Mouse (Mus musculus) hindbrain, embryonic 10.5 days (tissue): ENCODE data around the gene Irf5. TPM values are rescaled to one million over a fixed set of nuclear protein-coding genes. Genes with fewer than 3 reads are reported as not detected.

Experiments used
- DNase-seq: peaks from one replicate; pipeline ENCODE4 v3.0.0-alpha.2; 2017; ENCODE audit warnings: low spot score
- H3K27ac ChIP-seq: fragments of 300-500 bp; sonication (generic); 2 replicates; pipeline ENCODE4 v1.5.1; 2016; ENCODE audit warnings: mild to moderate bottlenecking, moderate library complexity
- H3K27me3 ChIP-seq: fragments of 300-500 bp; sonication (generic); 2 replicates; pipeline ENCODE4 v1.6.1; 2016; ENCODE audit warnings: mild to moderate bottlenecking; ENCODE audit not compliant: poor library complexity, insufficient read depth, severe bottlenecking
- H3K36me3 ChIP-seq: fragments of 300-500 bp; sonication (generic); 2 replicates; pipeline ENCODE4 v1.6.1; 2016; ENCODE audit warnings: mild to moderate bottlenecking, moderate library complexity
- H3K4me1 ChIP-seq: fragments of 300-500 bp; sonication (generic); replicated peaks from 2 replicates; pipeline ENCODE4 v1.6.1; 2016; ENCODE audit warnings: mild to moderate bottlenecking
- H3K4me3 ChIP-seq: fragments of 300-500 bp; sonication (generic); 2 replicates; pipeline ENCODE4 v1.5.1; 2016; ENCODE audit warnings: mild to moderate bottlenecking, moderate library complexity
- H3K9me3 ChIP-seq: fragments of 300-500 bp; sonication (generic); 2 replicates; pipeline ENCODE4 v1.6.1; 2016; ENCODE audit warnings: mild to moderate bottlenecking, moderate library complexity
- WGBS: fragments of 180-500 bp; shearing (Covaris S2); methylation state at CpG from one replicate; pipeline ENCODE4 v1.1.7; 2016; 5-methylcytosine and 5-hydroxymethylcytosine counted together
- polyA plus RNA-seq: library from polyadenylated mRNA; unstranded; fragments of >200 nt; fragmentation: Nextera tagmentation; extraction: Ambion mirVana; gene quantifications from 2 replicates; pipeline ENCODE4 v1.2.1, GENCODE M21; 2016

Irf5 gene
- polyA plus RNA-seq, 1 experiment from 2014 or later = 3.1 TPM

GRCm38 (mm10) chr6:29507447-29508309 is 18.7 kb upstream of the Irf5 start, which contains the start of gene Kcp:
Gene Kcp, minus strand, starts transcription at chr6:29507952.
- H3K4me3 ChIP-seq = peak within 1 kb of the TSS; percentile 59
- peak; percentile 60 for DNase-seq
- H3K36me3 ChIP-seq = no peaks in the 10 kb centered on the region
- peaks cover 82% of the 10 kb centered on the region for H3K27me3 ChIP-seq
- peak within 1 kb of the TSS; percentile 85 for H3K27ac ChIP-seq
- H3K9me3 ChIP-seq = no peaks in the 10 kb centered on the region
- H3K4me1 ChIP-seq = peaks cover 37% of the 10 kb centered on the region
- 1% methylated on average over 47 of the region's 47 CpGs for WGBS

GRCm38 (mm10) chr6:29509086-29509485 is 17.3 kb upstream of the Irf5 start:
- no peaks in the 10 kb centered on the region for H3K9me3 ChIP-seq
- peaks cover 75% of the 10 kb centered on the region for H3K27me3 ChIP-seq
- no peak overlapping the region for H3K4me3 ChIP-seq
- 43% methylated on average over 2 of the region's 2 CpGs for WGBS
- H3K36me3 ChIP-seq = no peaks in the 10 kb centered on the region
- H3K27ac ChIP-seq = 0 out of 2 replicates have a peak overlapping the region, but pooled peaks have one; percentile 3
- peaks cover 51% of the 10 kb centered on the region for H3K4me1 ChIP-seq
- DNase-seq = no peak

GRCm38 (mm10) chr6:29513284-29513683 is 13.1 kb upstream of the Irf5 start:
- H3K27ac ChIP-seq = peak overlapping the region; percentile 83
- H3K27me3 ChIP-seq = peaks cover 75% of the 10 kb centered on the region
- H3K4me3 ChIP-seq = peak overlapping the region; percentile 40
- H3K36me3 ChIP-seq = no peaks in the 10 kb centered on the region
- under 1% methylated on average over 11 of the region's 11 CpGs for WGBS
- peaks cover 31% of the 10 kb centered on the region for H3K4me1 ChIP-seq
- H3K9me3 ChIP-seq = no peaks in the 10 kb centered on the region
- DNase-seq = peak; percentile 83

DNA sequence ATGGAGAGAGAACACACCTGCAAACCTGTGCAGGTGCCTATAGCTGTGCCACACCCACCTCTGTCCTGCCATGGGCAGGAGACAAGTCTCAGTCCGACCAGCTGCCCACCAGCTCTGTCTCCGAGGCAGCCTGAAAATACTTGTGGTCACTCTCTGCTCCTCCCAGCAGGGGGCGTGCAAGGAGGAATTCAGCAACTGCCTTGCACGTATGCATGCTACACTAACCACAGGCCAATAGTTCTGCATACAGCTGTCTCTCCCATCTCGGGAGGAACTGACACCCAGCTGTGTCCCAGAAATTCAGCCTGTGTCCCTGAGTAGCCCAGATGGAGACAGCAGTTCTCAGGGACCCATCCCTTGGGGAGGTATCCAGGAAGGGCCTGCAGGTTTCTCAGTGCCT is 9.3 kb upstream of the Irf5 start:
- DNase-seq = peak; percentile 79
- Histone ChIP-seq H3K9me3 (no peaks in the 10 kb centered on the region), H3K27me3 (peaks cover 54% of the 10 kb centered on the region), H3K36me3 (no peaks in the 10 kb centered on the region), H3K27ac (no peak overlapping the region), H3K4me3 (no peak overlapping the region), H3K4me1 (peaks cover 21% of the 10 kb centered on the region)
- 12% methylated on average over 5 of the region's 5 CpGs for WGBS

DNA sequence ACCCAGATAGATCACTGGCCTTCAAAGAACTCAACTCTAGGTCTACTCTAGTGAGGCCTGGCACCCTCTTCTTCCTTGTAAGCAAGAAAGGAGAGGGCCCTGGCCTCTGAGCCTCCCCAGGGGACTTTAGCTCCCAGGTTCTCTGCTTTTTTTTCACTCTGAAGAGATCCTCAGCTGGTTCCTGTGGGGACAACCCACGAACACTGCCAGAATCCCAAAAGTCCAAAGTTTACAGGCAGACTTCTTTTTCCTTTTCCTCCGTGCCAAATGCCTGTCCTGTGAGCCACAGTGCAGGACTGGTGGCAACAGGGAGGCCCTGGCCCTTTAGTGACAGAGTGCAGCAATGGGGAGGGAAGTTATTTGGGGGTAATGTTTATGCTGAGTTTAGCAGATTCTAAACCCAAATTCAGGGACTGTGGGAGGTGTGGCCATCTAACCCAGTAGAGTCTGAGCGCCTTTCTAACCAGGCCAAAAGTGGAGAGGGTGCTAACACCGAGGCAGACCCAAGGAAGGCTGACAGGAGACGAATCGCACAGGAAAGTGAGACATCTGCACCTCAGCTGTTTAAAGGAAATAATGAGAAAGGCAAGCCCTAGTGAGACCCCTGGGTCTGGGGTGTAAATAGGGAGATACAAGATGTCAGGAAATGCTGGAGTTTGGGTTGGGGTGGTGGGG is 3.7 kb upstream of the Irf5 start:
- peaks cover 4% of the 10 kb centered on the region; the same call in 1 of the 2 replicates for H3K9me3 ChIP-seq
- H3K4me3 ChIP-seq = no peak overlapping the region
- 71% methylated on average over 6 of the region's 6 CpGs for WGBS
- no peak for DNase-seq
- H3K36me3 ChIP-seq = no peaks in the 10 kb centered on the region
- H3K27ac ChIP-seq = peak overlapping the region; percentile 16; the same call in 1 of the 2 replicates
- peaks cover 76% of the 10 kb centered on the region for H3K27me3 ChIP-seq
- H3K4me1 ChIP-seq = peaks cover 22% of the 10 kb centered on the region

DNA sequence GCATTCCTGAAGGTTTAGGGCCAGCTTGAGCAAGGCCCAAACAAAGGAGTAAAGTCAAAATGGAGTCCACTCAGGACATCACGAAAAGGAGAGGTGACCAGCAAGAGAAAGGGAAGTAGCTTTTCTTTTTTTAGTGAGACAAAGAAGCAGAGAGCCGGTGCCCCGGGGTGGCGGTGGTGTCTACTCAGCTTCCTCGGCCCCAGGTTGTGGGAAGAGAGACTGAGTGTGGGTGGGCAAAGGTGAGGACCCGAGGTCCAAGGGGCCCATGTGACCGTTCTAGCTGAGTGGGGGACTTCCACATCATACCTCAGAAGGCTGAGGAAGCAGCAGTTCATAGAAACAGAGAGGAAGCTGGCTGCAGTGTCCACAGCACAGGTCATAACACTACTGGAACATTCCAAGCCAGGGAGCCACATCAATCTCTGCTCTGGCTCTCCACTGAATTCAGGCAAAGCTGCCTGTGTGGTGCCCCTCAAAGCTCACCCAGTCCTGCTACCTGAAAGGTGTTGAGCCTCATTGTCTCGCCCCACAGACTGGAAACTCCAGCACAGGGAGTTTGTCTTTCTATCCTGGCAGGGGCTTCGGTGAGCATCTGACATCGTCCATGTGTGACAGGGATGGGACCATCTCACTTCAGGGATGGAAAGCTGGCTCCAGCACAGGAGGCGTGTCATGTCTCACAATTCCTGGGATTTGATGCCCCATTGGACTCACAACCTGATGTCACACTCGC is 3.0 kb upstream of the Irf5 start:
- Histone ChIP-seq H3K36me3 (no peaks in the 10 kb centered on the region), H3K27me3 (peaks cover 76% of the 10 kb centered on the region), H3K4me3 (no peak overlapping the region), H3K9me3 (peaks cover 4% of the 10 kb centered on the region; the same call in 1 of the 2 replicates), H3K27ac (no peak overlapping the region; the same call in 1 of the 2 replicates), H3K4me1 (peaks cover 28% of the 10 kb centered on the region)
- DNase-seq = no peak
- WGBS = 77% methylated on average over 12 of the region's 12 CpGs

- no peaks in the 10 kb centered on the region for H3K36me3 ChIP-seq
- H3K27me3 ChIP-seq = peaks cover 81% of the 10 kb centered on the region
- peaks cover 34% of the 10 kb centered on the region for H3K4me1 ChIP-seq
- H3K27ac ChIP-seq = no peak overlapping the region
- H3K9me3 ChIP-seq = peaks cover 4% of the 10 kb centered on the region; the same call in 1 of the 2 replicates
- 75% methylated on average over 6 of the region's 6 CpGs for WGBS
- no peak overlapping the region for H3K4me3 ChIP-seq
- DNase-seq = no peak
Measured at GRCm38 (mm10) chr6:29524034-29524489, 2.4 kb upstream of the Irf5 start.

DNA sequence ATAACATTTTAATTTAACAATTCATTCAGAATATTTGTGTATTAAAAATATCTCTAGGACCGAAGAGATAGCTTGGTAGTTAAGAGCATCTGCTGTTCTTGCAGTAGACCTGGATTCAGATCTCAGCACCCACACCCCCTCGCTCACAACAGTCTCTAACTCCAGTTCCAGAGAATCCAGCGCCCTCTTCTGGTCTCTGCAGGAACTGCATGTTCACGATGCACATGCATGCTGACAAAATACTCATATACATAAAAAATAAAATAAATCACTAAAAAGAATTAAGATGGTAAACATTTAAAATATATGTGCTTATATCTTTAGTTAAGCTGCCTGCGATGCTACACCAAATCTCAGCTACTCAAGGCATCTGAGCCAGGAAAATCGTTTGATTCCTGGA is 1.2 kb upstream of the Irf5 start:
- peaks cover 93% of the 10 kb centered on the region for H3K27me3 ChIP-seq
- peaks cover 40% of the 10 kb centered on the region for H3K4me1 ChIP-seq
- H3K4me3 ChIP-seq = no peak overlapping the region
- no peaks in the 10 kb centered on the region for H3K36me3 ChIP-seq
- peaks cover 4% of the 10 kb centered on the region; the same call in 1 of the 2 replicates for H3K9me3 ChIP-seq
- 63% methylated on average over 6 of the region's 6 CpGs for WGBS
- H3K27ac ChIP-seq = no peak overlapping the region
- DNase-seq = no peak

GRCm38 (mm10) chr6:29527361-29528164 is 1.1 kb downstream of the Irf5 start:
- DNase-seq = no peak
- H3K9me3 ChIP-seq = peaks cover 4% of the 10 kb centered on the region; the same call in 1 of the 2 replicates
- no peak overlapping the region for H3K27ac ChIP-seq
- H3K4me1 ChIP-seq = peaks cover 40% of the 10 kb centered on the region
- H3K27me3 ChIP-seq = peaks cover 90% of the 10 kb centered on the region
- H3K36me3 ChIP-seq = no peaks in the 10 kb centered on the region
- 5% methylated on average over 34 of the region's 34 CpGs for WGBS
- H3K4me3 ChIP-seq = peak overlapping the region; percentile 69

DNA sequence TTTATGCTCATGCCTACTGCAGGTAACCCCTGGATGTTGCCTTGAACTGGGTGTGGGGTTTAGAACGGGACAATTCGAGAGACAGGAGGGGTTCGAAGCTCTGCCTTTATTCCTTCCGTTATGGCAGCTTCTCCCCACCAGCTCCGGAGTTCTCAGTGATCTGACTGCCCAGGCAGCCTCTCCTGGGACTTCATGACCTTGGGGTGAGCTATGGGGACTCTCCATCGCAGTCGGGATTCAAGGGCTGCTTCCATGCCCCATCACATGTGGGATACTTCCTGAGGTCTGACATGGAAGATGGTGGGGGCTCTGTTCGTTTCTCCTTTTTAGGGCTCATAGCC is 1.7 kb downstream of the Irf5 start:
- Histone ChIP-seq H3K36me3 (no peaks in the 10 kb centered on the region), H3K27me3 (peaks cover 85% of the 10 kb centered on the region), H3K27ac (no peak overlapping the region), H3K4me1 (peaks cover 40% of the 10 kb centered on the region), H3K4me3 (peak overlapping the region; percentile 69), H3K9me3 (peaks cover 4% of the 10 kb centered on the region; the same call in 1 of the 2 replicates)
- WGBS = 18% methylated on average over 8 of the region's 8 CpGs
- no peak for DNase-seq

DNA sequence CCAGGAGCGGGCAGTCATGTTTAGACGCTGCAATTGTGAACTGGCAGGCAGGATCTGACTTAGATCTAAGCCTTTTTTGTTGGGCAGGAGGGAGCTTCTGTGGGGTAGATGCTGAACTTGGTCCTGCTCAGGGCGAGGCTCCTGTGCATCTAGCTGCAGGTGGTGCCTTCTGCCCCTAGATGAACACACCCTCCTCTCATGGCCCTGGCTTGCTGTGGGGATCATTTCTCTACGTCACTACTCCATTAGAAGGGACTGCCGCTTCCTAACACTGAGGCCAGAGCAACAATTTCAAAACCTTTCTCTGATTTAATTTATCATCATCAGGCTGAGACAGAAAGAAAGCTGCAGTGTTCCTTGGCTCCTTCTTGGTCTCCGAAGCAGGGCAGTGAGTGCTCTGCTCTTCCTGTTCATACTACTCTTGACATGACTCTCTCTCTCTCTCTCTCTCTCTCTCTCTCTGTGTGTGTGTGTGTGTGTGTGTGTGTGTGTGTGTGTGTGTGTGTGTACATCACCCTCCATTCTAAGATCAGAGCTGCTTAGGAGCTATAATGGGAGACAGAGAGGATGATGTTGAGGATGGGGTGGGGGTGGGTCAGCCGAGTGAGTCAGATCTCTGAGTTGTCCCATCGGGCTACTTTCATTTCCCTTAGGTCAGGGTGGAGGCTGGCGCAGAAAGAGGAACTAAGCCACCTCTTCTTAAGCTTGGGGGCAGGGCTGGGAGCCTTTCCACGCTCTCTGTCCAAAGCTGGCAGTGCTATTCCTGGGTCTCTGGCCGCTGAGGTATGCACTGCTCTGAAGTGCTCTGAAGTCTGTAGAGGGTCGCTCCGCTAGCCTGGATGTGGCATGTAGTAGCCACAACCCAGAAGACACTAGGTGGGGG is 2.4 kb downstream of the Irf5 start:
- Histone ChIP-seq H3K27me3 (peaks cover 78% of the 10 kb centered on the region), H3K36me3 (no peaks in the 10 kb centered on the region), H3K27ac (no peak overlapping the region), H3K4me1 (peaks cover 38% of the 10 kb centered on the region), H3K4me3 (0 out of 2 replicates have a peak overlapping the region, but pooled peaks have one; percentile 13), H3K9me3 (peaks cover 4% of the 10 kb centered on the region; the same call in 1 of the 2 replicates)
- DNase-seq = no peak
- 35% methylated on average over 13 of the region's 13 CpGs for WGBS
